Mouse (Mus musculus) liver, adult 2 months (tissue): Measurements from ENCODE around the gene Cyb5r3.

Experiments
- CTCF ChIP-seq: fragments of 200-500 bp; IDR thresholded peaks from 2 replicates; pipeline ENCODE4 v1.5.1; 2011; ENCODE audit warnings: low read depth, low read length, control low read depth
- POLR2A ChIP-seq: fragments of 200-500 bp; IDR thresholded peaks from 2 replicates; pipeline ENCODE4 v1.6.1; 2011; ENCODE audit warnings: low read length, control low read depth; ENCODE audit not compliant: insufficient read depth; ENCODE audit errors: extremely low read depth

GRCm38 (mm10) chr15:83182351-83182750, 10.0 kb upstream of the Cyb5r3 start:
- TF ChIP-seq CTCF (no peak), POLR2A (no peak)
